Mouse (Mus musculus): ENCODE data around the gene Nosip.
"Not testable (repeated sequence)": the region's sequence is repeated elsewhere in the genome, so short reads cannot be mapped to it uniquely, and the experiment has no call there.

Gene Nosip

GRCm38 (mm10) chr7:45062239-45062835, at the start of gene Nosip, which contains the start of gene Prrg2:
Nosip (plus strand) TSS chr7:45062429.
Prrg2 (minus strand) TSS chr7:45062677.
- DNase-seq (ENCODE audit: low read depth, low spot score), result peak; percentile 97

- DNase-seq (ENCODE audit: low read depth, low spot score), result no peak
Measured at GRCm38 (mm10) chr7:45012824-45013223, 49.4 kb upstream of the Nosip start.

- DNase-seq (ENCODE audit: low read depth, low spot score), result no peak
Measured at GRCm38 (mm10) chr7:45013366-45014095, 48.7 kb upstream of the Nosip start.

- no peak for DNase-seq (ENCODE audit: low read depth, low spot score)
Measured at GRCm38 (mm10) chr7:45014096-45014451, 48.2 kb upstream of the Nosip start.

- no peak for DNase-seq (ENCODE audit: low read depth, low spot score)
Measured at GRCm38 (mm10) chr7:45015344-45015956, 46.8 kb upstream of the Nosip start.

GRCm38 (mm10) chr7:45015957-45016612, 46.1 kb upstream of the Nosip start, which contains the start of gene Scaf1:
Scaf1 (minus strand) TSS chr7:45016363.
- peak; percentile 99 for DNase-seq (ENCODE audit: low read depth, low spot score)

GRCm38 (mm10) chr7:45016761-45017160, 45.5 kb upstream of the Nosip start:
- no peak for DNase-seq (ENCODE audit: low read depth, low spot score)

GRCm38 (mm10) chr7:45017242-45018061, 44.8 kb upstream of the Nosip start, which contains the start of gene Rras:
Rras (plus strand) TSS chr7:45017961.
- peak; percentile 46 for DNase-seq (ENCODE audit: low read depth, low spot score)

GRCm38 (mm10) chr7:45019031-45019571, 43.1 kb upstream of the Nosip start:
- no peak for DNase-seq (ENCODE audit: low read depth, low spot score)

- DNase-seq (ENCODE audit: low read depth, low spot score), result no peak
Measured at GRCm38 (mm10) chr7:45020225-45020624, 42.0 kb upstream of the Nosip start.

GRCm38 (mm10) chr7:45023711-45024110, 38.5 kb upstream of the Nosip start:
- DNase-seq (ENCODE audit: low read depth, low spot score), result not testable (repeated sequence)

GRCm38 (mm10) chr7:45024281-45025248, 37.7 kb upstream of the Nosip start:
- DNase-seq (ENCODE audit: low read depth, low spot score), result no peak

GRCm38 (mm10) chr7:45025601-45026220, 36.5 kb upstream of the Nosip start:
- no peak for DNase-seq (ENCODE audit: low read depth, low spot score)

GRCm38 (mm10) chr7:45026256-45026655, 36.0 kb upstream of the Nosip start:
- no peak for DNase-seq (ENCODE audit: low read depth, low spot score)

- DNase-seq (ENCODE audit: low read depth, low spot score), result no peak
Measured at GRCm38 (mm10) chr7:45027761-45028160, 34.5 kb upstream of the Nosip start.

GRCm38 (mm10) chr7:45028351-45028750, 33.9 kb upstream of the Nosip start:
- no peak for DNase-seq (ENCODE audit: low read depth, low spot score)

- no peak for DNase-seq (ENCODE audit: low read depth, low spot score)
Measured at GRCm38 (mm10) chr7:45029995-45030394, 32.2 kb upstream of the Nosip start.

- DNase-seq (ENCODE audit: low read depth, low spot score), result no peak
Measured at GRCm38 (mm10) chr7:45030857-45031256, 31.4 kb upstream of the Nosip start.

- no peak for DNase-seq (ENCODE audit: low read depth, low spot score)
Measured at GRCm38 (mm10) chr7:45033722-45034359, 28.4 kb upstream of the Nosip start.
